Mouse (Mus musculus) lung, postnatal 25 days (tissue): ENCODE results near the gene Plekha7.
A peak's percentile ranks its signal among the peaks of the same experiment; 100 is the strongest.
"Not testable (repeated sequence)": the region's sequence is repeated elsewhere in the genome, so short reads cannot be mapped to it uniquely, and the experiment has no call there.

ENCODE experiments used
- DNase-seq: peaks from one replicate; pipeline ENCODE4 v3.0.0; 2022; ENCODE audit warnings: low spot score

Gene Plekha7

DNA sequence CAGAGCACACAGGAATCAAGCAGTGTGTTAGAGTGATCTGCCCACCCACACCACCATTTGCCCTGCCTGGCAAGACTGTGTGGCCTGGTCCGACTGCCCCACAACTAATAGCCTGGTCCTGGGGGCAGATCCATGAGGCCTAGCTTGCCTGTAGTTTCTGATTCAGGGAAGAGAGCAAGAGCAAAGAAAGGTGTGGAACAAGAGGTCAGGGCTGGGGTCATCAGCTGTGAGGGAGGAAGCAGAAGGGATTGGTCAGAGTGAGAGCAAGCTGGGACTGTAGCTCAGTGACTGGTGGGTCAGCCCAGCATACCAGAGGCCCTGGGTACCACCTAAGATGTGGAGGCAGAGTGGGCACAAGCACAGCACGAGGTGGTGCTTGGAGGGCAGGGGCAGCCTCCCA is 181.1 kb downstream of the Plekha7 start:
- DNase-seq: no peak

- no peak for DNase-seq
Observed at GRCm38 (mm10) chr7:116125671-116126070, 182.5 kb downstream of the Plekha7 start.

DNA sequence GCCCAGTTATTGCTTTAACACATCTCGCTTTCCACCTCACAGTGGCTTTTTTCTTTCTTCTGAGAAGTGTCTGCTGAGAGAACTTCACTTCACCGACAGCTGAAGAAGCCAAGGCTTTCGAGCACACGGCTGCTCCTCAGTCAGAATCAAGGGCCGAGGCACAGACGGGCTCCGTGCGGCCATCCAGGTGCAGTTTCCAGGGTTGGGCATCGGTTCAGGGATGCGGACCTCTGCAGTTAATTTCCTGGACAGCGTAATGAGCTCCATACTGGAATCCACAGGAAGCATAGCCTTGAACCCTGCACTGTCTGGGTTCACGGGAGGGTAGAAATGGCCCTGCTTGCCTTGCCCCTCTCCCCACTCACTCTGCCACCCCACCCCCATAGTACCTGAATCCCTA is 184.1 kb downstream of the Plekha7 start:
- DNase-seq: no peak

GRCm38 (mm10) chr7:116123597-116123985 is 184.6 kb downstream of the Plekha7 start:
- DNase-seq: no peak

GRCm38 (mm10) chr7:116122981-116123596 is 185.1 kb downstream of the Plekha7 start:
- no peak for DNase-seq

- no peak for DNase-seq
Observed at GRCm38 (mm10) chr7:116121202-116121601, 187.0 kb downstream of the Plekha7 start.

DNA sequence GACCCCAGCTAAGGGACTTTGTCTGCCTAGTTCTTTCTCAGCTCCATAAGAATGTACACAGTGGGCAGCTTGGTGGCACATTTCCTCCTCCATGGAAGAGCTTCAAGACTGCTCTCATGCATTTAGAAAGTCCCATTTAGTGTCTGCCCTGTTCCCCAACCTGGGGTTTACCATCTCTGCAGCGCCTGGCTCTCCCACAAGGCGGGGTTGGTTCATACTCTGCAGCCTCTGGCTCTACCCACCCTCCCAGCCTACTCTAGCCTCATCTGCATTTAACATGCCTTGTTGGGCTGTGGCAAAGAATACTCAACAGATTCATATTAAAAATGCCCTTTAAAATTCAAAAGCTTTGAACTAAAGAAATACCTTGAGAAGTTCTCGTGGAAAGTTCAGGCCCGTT is 187.4 kb downstream of the Plekha7 start:
- DNase-seq: no peak

DNA sequence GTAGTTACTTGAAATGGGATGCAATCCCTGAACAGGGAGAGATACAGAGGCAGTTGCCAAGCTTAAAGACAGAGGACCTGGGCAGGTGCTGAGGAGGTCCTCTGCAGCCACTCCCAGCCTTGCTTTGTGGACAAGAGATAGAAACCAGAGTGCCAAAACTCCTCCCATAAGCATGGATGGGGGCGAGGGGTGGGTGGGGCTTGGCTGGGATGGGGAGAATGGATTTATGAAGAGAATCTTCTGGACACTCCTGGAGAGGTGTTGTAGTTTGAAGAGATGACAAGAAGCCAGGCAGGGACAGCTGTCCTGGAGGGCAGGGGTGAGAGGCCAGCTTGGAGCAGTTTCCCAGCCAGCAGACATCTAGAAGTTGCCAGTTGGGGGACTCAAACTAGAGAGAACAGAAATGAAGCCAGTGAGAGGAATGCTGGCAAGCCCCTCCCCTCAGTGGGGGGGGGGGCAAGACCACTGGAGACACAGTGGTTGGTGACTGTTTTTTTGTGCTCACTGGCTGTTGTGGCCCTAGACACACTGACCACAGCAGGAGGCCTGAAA is 188.8 kb downstream of the Plekha7 start:
- DNase-seq: no peak

DNA sequence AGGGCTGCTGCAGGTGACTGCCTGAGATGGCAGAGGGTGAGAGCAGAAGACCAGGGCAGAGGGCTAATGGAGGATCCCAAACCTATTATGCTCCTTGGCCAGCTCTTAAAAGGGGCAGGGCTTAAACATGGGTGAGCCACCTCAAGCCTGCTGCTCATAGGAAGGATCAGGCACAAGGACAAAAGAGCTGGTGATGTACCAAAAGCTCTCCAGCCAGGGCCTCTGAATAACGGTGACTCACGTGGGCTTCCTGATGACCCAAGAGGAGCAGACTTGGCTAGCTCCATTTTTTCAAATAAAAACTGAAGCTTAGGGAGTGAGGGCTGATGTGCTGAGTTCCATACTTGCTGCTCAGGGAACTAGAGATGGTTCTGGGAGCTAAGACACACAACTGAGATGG is 192.2 kb downstream of the Plekha7 start:
- DNase-seq: no peak

DNA sequence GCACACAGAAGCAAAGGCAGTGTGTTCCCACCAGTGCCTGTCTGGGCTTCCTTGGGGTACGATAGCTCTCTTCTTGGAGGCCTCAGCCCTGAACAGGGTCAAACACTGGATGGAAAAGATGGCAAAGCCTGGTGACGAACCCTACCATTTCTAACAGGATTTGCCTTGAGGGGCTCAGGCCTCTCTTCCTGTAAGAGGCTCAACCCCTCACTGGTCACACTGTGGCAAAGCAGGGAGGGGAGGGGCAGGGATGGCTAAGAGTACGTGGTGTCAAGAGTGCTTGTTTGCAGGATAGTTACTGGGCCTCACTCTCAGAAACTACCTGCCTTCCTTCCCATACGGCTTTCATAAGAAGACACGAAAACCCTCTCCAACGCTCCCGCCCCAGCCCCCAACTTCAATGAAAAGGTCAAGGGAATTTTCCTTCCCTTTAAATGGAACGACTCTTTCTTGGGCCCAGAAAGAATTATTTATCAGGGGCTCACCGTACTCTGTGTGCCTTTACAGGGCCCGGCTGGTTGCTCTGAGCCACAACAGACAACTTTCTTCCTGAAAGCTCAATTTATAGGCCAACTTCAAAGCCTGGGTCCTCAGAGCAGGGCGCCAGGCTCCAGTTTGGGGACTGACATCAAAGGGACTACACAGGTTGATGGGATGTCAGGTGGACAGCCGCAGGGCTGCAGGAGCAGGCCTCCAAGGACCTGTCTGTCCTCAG is 192.8 kb downstream of the Plekha7 start:
- no peak for DNase-seq

DNA sequence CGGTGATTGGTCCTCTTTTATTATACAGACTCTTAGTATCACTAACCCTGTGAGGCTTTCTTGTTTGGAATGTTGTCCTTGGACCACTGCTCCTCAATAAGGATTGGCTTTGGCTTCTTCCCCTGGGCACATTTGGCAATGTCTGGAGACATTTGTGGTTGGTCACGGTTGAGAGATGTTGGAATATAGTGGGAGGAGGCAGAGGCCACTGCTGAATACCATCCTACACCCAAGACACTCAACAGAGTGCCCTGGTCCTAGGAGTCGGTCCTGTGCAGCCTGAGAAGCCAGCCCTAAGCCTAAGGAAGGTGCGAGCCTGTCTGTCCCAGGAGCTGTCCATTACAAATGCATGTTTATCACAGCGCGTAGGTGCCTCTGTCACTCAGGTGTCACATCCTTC is 196.6 kb downstream of the Plekha7 start:
- no peak for DNase-seq

DNA sequence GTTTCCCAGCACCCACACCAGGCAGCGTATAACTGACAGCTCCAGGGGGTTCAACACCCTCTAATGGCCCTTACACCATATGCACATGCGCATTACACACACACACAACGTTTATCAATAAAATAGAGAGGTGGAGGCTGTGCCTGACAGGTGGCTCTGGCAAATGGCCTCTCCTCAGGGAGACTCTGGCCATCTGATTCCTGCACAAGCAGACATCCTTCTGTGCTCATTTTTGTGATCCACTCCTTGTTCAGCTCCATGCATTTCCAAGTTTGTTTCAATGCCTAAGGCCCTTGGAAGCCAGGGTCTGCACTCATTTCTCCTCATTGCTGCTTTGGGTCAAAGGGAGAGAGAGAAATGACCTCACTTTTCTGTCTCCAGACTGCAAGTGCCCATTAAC is 197.5 kb downstream of the Plekha7 start:
- no peak for DNase-seq

GRCm38 (mm10) chr7:116103091-116103490 is 205.1 kb downstream of the Plekha7 start:
- DNase-seq: no peak

DNA sequence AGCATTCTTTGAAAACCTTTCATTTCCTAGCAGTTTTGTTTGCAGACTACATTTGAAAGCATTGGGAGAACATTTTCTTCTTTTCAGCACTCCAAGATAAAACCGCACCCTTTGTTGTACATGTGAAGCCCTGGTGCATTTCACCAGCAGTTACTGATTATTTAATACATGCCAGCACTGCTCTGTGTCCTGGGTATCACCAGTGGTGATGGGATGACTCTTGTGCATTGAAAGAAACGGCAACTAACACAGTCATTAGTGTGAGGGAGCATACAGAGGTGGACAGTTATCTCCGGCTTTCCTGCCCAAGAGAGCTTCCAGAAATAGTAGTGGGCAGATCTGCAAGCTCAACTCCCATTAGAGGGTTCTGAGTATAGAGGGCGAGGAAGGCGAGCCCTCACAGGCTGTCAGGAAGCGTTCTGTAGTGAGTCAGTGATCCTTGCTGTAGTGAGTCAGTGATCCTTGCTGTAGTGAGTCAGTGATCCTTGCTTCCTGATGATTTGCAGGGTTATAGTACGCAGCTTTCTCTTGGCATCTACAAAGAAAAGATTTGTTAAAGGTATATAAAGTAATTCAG is 208.1 kb downstream of the Plekha7 start:
- no peak for DNase-seq

- DNase-seq: no peak
Observed at GRCm38 (mm10) chr7:116093466-116093850, 214.7 kb downstream of the Plekha7 start.

DNA sequence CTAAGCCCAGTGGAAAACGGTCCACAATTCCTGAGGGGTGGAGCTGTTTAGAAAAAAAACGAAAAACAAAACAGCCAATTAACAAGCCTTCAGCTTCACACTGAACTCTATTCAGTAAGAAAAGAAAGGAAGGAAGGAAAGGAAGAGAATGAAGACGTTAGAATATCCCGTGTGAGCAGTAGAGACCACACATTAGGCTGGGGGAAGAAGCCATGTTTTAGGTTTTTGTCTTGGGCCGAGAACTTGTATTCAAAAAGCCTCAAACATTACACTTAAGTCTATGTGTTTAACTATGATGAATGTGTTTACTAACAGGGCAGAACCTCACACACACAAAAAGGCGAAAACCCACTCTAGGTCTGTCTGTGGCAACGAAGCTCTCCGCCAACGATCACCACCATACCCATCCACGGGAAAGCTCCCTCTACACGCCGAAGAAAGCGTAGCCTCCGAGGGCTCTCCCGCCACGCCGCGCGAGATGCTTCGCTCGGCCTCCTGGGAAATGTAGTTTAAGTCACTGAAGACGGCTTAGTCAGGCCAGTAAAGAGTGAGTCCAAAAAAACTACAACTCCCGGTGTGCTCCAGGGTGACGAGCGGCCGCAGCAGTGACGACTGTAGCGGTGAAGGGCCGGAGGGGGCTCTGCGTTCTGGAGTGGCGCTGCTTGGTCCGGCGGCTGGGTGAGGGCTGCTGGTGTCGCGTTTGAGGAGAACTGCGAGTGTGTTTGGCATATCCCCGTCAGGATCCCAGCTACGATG is 215.3 kb downstream of the Plekha7 start:
- peak; percentile 97 for DNase-seq

GRCm38 (mm10) chr7:116084366-116084765 is 223.8 kb downstream of the Plekha7 start, which contains the start of gene Gm4353:
Gm4353 (minus strand) TSS chr7:116084635.
- not testable (repeated sequence) for DNase-seq
